Mouse (Mus musculus) testis, adult 10 weeks (tissue): ENCODE data around the gene Exoc1. TPM values are rescaled to one million over a fixed set of nuclear protein-coding genes. Genes with fewer than 3 reads are reported as not detected.

Experiments
- polyA plus RNA-seq: library from polyadenylated mRNA; stranded (reverse); fragments of 350-450 nt; fragmentation: Illumina TruSeq; extraction: RNeasy Lipid Tissue Mini Kit (QIAGEN cat#74804); gene quantifications from one replicate; pipeline ENCODE4 v1.2.3, GENCODE M21; 2014; ENCODE audit warnings: low read depth, low replicate concordance

Exoc1 gene
- polyA plus RNA-seq, result 54.5 TPM

GRCm38 (mm10) chr5:76529040-76529703 is at the start of gene Exoc1:
TSS of gene Exoc1 (plus strand) at chr5:76529311.

GRCm38 (mm10) chr5:76483811-76484210 is 45.3 kb upstream of the Exoc1 start, which contains the start of gene Gm7271:
TSS of gene Gm7271 (plus strand) at chr5:76484040.

GRCm38 (mm10) chr5:76588551-76589283 is 59.6 kb downstream of the Exoc1 start, which contains the start of gene Cep135:
TSS of gene Cep135 (plus strand) at chr5:76588698.

Other genes starting within 250 kb of the Exoc1 start
- gene Clock, start 224.5 kb upstream of the Exoc1 start, polyA plus RNA-seq, result 36.7 TPM
- gene Pdcl2, start 198.2 kb upstream of the Exoc1 start, polyA plus RNA-seq, result 2,703 TPM
- not detected for gene Nmu, start 165.5 kb upstream of the Exoc1 start, polyA plus RNA-seq
- gene Gm7271, start 45.3 kb upstream of the Exoc1 start, polyA plus RNA-seq, result not detected
- 20.2 TPM for gene Cep135, start 59.4 kb downstream of the Exoc1 start, polyA plus RNA-seq
- 104 TPM for gene C530008M17Rik, start 127.2 kb downstream of the Exoc1 start, polyA plus RNA-seq